Mouse (Mus musculus) embryo, embryonic 11 days (tissue): ENCODE results near the gene Ppp2r5a.

Experiments used
- DNase-seq: peaks from one replicate; pipeline ENCODE4 v3.0.0-alpha.2; 2015

Gene Ppp2r5a

DNA sequence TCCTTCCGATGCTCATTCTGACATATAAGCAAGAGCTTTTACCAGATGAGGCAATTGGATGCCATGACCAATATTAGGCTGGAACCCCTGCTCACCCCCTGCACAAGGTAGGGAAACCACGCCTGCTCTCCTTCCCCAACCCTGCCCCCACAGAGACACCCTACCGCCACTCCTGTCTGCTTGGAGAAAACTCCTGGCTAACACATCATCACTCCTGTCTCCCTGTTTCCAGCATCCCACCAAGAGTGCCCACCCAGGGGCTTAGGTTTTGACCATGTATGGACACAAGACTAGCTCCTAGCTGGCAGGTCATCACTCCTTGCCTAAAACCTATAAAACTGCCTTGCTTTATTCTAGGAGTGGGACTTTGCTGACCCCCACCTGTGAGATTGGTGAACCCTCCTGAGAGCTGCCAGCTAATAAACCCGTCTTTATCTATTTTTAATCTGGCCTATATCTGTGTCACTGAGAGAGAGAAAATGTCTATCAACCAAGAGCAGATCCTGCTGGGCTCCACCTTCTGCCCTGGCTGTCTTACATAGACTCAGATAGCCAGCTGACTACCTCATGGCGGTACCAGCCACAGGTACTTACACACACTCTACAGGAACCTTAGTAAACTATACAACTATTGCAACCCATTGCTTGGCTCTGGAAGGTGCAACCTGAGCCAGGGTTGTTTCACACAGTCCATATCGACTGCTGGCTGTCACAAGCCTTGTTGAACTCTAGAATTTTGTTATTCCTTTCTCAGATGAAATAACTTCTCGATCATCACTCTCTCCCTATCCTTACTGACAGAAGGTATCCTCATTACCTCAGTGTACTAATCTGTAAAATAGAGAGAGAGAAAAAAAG is 78.1 kb downstream of the Ppp2r5a start:
- no peak for DNase-seq

DNA sequence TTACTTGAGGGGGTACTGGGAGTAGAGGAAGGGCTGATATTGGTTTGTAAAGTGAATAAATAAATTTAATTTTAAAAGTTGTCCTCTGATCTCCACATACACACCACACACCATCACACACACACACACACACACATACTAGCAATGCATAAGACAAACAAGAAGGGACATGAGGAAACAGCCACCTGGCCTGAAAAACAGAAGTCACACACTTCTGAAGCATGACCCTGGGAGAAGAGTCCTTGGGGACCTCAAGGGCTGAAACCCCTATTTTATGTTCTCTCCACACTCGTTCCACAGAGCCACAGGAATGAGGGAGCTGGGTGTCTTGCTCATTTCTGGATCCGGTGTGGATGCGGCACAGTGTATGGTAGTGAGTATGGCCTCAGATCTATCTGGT is 79.7 kb downstream of the Ppp2r5a start:
- no peak for DNase-seq

DNA sequence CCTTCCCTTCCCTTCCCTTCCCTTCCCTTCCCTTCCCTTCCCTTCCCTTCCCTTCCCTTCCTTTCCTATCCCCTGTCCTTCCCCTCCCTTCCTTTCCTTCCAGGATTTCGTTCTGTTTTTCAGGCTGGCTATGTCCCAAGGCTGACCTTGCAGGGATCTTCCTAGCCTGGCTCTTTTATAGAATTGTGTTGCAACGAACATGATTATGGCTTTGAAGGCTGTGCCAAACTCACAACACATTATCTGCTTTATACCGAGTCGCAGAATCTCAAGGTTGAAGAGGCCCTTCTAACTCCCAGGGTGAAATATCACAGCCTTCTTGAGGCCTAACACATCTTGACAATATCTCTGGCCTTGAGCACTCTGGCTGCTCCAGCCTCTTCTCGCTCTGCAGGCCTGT is 84.4 kb downstream of the Ppp2r5a start:
- DNase-seq, result no peak

DNA sequence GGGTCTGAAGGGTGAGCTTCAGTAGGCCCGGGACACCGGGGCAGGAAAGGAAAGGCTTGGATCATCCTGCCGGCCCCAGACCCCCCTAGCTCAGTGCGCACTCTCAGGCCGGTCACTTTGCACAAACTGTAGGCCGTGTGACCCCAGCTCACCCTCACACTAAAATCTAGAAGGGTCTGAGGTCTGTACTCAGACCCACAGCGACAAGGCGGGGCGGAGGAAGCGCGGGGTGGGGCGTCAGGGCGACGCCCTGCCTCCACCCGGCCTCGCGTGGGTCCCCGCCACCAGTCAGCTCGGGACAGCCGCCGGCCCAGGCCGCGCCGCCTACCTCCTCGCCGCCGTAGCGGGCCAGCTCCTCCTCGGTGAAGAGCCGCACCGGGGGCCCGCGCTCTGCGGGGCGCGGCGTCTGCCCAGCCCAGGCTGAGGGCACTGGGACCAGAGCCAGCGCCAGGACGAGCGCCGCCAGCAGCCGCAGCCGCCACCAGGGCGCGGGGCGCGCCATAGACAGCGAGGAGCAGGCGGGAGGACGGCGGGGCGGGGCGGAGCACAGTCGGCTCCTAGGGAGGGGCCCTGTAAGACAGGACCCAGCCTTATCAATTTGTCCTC is 85.4 kb downstream of the Ppp2r5a start, which contains the start of gene Nenf:
Gene Nenf (minus strand): TSS at position 604 of the 606 bp plus-strand sequence.
- DNase-seq, result peak; percentile 82

DNA sequence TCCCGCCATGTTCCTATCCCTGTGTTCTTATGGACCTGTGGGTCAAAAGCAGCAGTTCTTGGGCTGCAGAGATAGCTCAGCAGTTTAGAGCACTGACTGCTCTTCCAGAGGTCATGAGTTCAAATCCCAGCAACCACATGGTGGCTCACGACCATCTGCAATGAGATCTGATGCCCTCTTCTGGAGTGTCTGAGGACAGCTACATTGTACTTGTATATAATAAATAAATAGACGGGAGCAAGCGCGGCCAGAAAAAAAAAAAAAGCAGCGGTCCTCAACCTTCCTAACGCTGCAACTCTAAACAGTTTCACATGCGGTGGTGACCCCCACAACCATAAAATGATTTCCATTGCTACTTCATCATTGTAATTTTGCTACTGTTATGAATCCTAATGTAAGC is 86.3 kb downstream of the Ppp2r5a start:
- DNase-seq, result no peak

DNA sequence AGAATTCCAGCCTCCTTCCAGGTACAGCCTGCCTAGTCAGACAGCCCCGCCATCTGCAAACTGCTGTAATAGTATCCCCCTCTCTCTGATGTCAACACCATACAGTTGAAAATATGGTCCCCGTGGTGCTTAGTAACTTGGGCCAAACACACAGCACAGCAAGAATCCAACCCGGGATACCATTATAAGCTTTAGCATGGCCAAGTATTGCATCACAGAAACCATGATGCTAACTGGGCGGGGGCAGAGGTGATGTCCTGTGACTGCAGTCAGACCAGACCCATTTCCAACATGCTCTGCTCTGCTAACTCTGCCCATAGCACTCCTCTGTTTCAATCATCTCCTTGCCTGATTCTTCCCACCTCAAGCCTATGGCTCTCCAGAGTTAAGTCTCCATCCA is 89.1 kb downstream of the Ppp2r5a start:
- no peak for DNase-seq

DNA sequence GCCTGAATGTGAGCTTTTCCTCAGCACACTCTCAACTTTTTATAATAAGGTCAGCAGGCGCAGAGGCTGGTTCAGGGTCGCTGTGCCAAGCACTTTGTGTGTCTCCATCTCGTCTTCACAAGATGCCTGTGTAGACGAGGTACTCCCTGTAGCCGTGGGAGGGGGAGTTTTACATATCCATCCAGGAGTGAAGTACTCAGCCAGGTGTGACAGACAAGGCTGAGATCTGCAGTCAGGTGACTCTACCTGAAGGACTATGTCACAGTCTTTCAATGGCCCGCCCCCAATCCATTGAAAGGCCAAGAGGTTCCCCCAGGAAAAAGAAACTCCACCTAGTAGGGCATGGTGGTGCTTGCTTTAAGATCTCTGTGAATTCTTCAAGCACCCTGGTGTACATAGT is 89.9 kb downstream of the Ppp2r5a start:
- DNase-seq, result no peak

DNA sequence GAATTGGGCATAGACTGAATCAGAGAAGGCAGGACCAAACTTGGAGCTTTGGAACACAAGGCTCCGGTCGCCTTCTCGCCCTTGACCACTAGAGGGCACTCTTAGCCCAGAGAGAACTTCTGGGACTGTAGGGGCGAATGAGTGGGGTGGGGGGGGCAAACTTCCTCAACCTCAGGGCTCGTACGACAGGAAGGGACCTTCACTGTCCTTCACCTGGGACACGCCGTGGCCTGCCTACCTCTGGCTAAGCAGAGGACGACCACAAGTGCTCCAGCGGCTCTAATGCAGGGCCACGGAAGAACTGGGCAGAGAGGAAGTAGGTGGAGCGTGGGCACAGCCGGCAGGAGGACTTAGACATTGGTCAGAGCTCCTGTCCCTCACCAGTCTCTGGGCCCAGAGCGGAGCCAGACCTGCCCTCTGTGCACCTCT is 90.5 kb downstream of the Ppp2r5a start:
- DNase-seq, result peak; percentile 89

DNA sequence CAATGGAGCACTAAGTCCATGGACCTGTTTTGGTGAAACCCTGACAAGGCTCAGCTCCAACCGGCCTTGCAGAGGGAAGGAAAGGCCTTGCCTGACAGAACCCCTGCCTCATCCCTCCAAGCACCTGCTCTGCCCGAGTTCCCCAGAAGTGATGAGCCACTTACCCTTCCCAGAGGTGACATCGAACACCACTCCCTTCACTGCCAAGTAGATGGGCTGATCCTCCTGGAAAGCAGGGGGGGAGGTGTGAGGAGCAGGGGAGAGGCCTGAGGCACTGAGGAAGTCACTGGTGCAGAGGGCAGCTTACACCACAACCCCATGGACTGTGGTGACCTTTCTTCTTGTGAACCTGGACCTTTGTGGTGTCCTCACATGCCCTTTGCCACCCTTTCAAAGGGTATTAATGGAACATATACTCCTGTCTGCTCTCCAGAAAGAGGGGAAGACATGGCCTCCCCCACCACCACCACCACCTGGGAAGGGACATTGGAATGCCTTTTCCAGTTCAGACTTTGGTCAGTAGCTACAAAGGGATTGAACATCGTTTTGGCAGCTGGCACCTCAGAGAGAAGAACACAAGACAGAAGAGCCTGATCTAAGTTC is 91.7 kb downstream of the Ppp2r5a start:
- no peak for DNase-seq

DNA sequence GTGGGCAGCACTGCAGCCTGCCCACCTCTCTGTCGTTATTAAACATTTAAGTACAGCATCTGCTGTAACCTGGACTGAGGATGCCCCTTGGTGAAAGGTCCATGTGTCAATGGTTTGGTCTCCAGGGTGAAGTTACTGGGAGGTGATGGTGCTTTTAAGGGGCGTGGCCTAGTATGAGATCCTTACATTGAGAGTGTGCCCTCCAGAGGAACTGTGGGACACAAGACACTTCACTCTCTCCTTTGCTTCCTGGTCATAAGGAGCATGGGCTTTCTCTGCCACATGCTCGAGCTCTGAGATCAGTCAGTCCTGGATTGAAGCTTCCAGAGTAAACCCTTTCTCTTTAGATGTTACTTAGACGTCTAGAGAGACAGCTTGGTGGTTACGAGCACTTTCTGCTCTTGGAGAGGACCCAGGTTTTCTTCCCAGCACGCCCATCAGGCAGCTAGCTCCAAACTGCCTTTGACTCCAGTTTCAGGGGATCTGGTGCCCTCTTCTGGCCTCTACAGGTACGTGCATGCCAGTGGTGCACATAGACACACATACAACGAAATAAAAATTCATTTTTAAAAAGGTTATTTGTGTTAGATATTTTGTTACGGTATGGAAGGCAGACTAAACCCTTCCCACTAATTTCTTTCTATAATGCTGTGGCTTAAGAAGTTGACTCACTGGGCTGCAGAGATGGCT is 95.2 kb downstream of the Ppp2r5a start:
- no peak for DNase-seq

DNA sequence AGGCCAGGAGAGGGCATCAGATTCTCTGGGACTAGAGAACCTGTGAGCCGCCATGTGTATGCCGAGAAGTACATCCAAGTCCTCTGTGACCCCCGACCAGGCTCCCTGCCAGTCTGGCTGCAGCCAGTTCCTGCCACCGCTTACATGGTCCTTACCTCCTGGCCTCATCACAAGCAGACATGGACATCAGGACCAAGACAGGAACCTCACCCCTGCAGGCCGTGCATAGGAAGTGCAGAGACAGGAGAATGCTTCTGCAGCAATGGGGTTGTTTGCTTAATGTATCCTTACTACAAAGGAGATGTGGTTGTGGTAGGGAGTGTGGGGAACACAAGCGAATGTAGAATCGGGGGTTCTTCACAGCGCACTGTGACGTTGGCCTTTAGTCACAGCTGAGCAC is 96.8 kb downstream of the Ppp2r5a start:
- no peak for DNase-seq

DNA sequence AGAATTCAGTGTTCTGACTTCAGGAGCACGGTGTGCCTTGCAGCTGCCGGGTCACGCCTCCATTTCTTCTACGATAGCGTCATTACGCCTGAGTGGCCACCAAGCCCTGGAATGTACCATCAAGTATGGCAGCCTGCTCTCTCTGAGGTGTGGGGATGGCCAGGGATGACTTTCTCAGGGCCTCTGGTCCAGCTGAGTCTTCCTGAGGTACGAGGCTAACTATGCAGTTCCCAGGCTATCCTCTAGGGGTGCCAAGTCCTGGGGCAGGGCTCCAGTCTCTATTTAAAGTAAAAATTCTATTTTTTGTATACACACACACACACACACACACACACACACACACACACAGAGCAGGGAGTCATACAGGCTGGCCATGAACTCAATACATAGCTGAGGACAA is 97.5 kb downstream of the Ppp2r5a start:
- peak; percentile 57 for DNase-seq

DNA sequence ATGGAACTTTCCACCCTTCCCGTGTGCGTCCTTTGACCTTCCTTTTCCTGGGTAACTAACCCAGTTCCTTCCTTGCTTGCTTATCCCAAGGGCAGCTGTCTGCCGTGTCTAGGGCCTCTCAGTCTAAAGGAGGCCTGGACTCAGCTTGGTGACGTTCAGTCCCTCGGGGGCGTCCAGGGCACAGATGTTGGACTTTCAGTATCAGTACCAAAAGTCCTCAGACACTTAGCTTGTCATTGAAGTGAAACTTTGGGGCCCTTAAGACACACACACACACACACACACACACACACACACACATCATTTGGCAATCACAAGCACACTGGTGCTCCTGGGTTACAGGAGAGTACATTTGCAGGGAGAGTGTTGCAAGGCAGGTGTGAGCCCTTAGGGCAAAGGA is 98.9 kb downstream of the Ppp2r5a start:
- no peak for DNase-seq

DNA sequence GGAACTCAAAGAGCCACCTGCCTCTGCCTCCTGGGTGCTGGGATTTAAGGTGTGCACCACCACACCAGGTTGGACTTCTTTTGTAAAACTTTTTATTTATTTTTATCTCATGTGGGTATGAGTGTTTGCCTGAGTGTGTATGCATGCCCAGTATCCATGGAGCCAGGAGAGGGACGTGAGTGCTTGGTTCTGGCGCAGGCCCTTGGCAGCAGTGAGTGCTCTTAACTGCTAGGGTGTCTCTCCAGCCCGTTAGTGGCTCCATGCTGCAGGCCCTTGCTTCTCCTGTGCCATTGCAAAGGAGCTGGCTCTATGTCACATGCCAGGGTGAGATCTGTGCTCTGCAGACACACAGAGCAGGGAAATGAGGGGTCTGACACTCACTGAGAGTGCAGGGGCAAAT is 99.3 kb downstream of the Ppp2r5a start:
- no peak for DNase-seq
